Mouse (Mus musculus): ENCODE results near the gene Crybg2.
A peak's percentile ranks its signal among the peaks of the same experiment; 100 is the strongest.

Crybg2 gene

DNA sequence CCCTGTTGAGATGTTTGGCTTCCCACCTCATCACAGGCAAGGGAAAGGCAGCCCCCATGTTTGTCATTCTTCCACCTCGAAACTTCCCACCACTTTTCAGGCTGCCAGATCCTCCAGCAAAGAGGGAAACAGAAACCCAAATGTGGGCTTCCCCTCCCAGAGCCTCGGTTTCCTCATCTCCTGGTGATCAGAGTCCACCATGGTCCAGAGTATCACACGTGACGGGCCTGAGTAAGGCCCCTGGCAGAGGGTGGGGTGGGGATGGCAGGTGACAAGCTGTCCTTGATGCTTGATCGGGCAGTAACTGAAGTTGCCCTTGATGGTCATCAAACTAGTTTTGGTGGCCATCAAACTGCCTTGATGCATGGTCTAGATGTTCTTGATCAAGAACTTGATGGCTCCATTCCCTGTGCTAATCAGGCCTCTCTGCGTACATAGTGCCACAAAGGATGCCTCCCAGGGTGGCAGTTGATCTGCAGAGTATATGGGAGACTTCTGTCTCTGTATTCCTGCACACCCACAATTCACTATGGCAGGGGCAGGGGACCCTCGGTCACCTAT is 33.5 kb downstream of the Crybg2 start:
- no peak for DNase-seq (ENCODE audit: extremely low spot score, low spot score)

DNA sequence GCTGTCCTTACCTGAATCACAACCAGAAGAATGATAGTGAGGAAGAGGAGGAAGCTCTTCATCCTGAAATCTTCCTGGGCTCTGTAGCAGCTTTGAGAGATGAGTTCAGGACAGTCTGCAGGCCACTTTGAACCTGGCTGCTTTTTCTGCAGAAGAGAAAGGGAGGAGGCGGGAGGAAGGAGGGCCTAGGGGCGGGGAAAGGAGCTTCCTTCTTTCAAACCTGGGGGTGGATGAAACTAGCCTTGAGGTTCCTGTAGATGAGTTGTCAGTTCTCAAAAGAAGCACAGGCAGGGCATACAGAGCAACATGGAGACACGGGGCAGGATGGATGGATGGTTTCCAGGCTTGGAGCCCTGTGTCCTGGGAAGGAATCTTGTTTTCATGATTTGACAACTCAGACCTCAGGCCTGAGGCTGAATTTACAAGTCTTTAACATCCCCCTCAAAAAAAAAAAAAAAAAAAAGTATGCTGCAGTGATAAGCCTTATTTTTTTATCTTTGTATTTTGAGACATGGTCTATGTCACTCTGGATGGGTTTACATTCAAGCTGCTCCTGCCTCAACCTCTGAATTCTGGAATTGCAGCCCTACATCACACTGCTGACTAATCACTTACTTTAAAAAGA is 34.4 kb downstream of the Crybg2 start, which contains the start of gene Cd52:
Cd52 (minus strand) TSS at position 160 of the 625 bp plus-strand sequence.
- DNase-seq (ENCODE audit: extremely low spot score, low spot score), result no peak

DNA sequence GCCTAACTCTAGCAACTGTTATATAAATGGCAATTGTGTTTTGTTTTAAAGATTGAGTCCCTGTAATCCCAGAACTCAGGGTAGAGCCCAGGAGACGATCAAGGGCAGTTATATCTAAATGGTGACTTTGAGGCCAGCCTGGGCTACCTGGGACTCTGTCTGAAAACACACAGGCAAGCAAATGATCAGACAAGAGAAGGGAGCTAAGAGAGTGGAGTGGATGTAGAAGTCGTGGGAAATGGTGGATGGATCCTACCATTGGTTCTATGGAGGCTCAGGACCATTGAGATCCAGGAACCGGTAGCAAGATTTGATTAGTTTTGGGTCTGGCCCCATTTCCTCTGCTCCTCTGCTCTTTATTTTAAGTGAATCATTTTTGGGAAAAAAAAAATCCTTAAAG is 35.5 kb downstream of the Crybg2 start:
- no peak for DNase-seq (ENCODE audit: extremely low spot score, low spot score)

DNA sequence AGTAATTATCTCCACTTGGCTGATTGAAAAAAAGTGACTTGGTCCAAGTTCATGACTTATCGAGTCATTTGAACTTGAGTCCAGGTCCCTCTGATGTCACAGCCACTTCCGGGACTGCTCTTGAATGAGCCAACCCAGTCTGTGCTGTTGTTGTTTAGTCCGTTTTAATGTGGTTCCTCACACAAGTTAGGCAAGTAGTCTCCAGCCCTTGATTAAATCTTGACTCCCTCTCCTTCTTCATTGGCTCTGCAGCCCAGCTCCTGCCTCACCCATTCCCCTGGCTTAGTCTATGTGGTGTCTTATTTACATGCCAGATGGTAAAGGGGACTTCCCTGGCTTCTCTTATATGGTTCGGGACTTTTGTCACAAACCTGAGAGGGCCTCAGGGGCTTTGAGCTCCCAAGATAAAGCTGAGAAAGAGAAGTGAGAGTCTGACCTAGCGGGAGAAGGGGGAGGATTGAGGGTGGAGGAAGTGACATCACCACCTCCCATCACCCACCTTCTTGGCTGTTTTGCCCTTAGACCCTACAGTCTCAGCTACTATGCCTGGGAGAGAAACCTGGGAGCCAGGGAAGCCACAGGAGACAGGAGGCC is 36.5 kb downstream of the Crybg2 start:
- DNase-seq (ENCODE audit: extremely low spot score, low spot score), result no peak

DNA sequence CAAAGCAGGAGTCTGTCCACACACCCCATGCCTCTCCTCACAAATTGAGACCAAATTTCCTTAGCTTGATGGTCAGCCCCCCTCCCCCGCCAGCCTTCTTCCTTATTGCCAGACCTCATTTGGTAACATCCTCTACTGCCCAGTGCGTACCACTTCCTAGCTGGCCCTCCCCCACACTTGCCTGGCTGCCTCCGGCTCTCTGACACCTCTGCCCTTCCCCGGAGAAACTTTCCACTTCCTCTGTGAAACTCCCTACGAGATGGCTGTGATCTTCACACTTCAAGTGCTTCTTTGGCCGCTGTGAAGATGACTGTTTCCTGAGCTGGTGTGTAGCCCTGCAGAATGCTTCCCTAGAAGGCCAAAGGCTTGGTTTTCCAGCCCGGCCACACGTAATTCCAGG is 38.0 kb downstream of the Crybg2 start:
- DNase-seq (ENCODE audit: extremely low spot score, low spot score), result no peak

DNA sequence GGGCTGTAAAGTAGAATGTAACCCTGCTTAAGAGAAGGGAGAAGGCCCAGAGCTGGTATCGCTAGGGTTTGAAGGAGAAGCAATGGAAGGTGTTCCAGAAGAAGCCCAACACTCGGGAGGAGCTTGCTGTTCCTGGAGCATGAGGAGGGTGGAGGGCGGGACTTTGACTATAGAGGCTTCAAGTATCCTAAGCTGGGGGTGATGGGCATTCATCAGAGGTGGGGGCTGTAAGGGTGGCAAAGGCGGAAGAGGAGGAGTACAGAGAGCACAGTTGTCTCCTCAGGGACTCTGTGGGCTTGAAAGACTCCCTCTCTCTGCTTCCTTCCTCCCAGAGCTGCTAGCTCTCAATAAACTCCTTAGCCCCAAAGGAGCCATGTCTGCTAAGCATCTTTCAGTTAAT is 39.6 kb downstream of the Crybg2 start:
- DNase-seq (ENCODE audit: extremely low spot score, low spot score), result no peak

DNA sequence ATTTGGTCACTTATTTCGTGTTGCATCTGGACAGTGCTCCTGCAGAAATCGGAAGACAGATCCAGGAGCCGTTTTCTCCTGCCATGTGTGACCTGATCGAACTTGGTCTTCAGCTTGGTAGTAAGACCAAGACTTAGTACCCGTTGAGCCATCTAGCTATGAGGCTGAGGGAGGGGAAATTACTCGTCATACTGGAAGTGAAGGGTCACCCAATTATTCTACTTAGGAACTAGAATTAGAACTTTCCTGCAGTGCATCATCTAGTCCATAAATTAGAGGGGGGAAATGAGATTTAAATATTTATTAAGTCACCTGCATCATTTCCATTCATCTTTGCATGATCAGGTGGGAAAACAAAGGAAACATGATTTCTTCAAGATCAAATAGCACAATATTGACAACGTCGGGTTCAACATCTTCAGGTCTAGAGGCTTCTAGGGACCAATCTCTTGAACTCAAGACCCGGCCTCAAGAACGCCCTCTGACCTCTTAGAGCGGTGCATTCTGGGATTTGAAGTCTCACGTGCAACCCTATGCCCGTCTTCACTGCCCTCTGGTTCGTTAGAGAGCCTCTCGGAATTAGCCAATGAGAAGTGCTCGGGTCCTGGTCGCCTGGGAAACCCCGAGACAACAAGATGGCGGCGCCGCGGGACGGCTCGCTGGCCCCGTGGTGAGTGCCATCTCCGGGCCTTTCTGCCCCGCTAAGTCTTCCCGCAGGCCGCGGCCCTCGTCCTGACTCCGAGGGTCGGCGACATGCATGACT is 41.5 kb downstream of the Crybg2 start, which contains the start of gene Ubxn11:
Ubxn11 (plus strand) TSS at position 592 of the 763 bp plus-strand sequence.
- DNase-seq (ENCODE audit: extremely low spot score, low spot score), result peak; percentile 88

DNA sequence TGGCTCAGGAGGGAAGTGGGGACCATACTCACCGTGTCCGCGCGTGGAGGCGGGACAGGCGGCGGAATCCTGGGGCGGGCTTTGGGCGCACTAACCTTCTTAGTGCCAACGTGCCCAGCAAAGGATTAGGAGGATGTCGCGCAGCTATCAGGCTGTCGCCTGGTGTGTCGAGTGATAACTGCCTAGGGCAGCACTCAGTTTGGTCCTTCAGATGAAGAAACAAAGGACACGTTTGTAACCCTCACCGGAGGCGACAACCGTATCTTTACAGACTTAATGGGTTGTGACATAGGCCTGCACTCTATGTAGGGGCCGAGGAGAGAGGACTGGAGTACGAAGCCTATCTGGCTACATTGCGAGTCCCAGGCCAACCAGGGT is 42.1 kb downstream of the Crybg2 start:
- DNase-seq (ENCODE audit: extremely low spot score, low spot score), result no peak

DNA sequence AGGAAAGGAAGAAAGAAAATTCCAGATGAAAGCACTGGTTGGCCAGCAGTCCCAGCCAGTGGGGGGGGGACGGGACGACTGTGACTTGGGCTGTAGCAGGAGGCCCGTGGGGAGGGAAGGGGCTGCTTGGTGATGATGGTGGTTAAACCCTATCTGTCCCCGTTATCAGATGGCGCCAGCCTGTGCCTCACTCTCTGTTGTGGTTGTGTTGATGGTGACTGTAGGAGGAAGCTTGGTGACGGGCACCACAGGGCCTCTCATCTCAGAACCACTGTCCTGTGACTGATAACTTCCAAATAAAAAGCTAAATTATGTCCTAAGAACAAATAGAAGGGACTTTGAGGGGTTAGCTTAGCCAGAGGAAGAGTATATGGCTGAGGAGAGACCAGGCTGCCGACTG is 45.5 kb downstream of the Crybg2 start:
- no peak for DNase-seq (ENCODE audit: extremely low spot score, low spot score)

DNA sequence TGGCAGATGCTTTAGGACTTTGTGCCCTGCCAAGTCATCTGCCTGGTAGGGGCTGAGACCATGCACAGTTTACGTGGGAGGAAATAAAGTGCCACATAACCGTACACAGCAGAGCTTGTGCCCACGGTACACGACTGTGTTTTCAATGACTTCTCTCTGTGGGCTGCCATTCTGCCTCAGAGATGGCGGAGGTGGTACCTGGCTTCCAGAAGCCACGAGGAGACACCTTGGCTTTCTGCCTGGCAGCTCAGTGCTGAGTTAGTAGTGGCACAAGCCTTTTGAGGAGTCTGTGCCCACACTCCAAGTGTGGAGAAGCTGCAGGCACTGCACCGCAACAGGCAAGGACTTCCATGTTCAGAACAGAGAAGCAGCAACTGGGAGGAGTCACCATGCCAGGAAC is 47.1 kb downstream of the Crybg2 start:
- no peak for DNase-seq (ENCODE audit: extremely low spot score, low spot score)

DNA sequence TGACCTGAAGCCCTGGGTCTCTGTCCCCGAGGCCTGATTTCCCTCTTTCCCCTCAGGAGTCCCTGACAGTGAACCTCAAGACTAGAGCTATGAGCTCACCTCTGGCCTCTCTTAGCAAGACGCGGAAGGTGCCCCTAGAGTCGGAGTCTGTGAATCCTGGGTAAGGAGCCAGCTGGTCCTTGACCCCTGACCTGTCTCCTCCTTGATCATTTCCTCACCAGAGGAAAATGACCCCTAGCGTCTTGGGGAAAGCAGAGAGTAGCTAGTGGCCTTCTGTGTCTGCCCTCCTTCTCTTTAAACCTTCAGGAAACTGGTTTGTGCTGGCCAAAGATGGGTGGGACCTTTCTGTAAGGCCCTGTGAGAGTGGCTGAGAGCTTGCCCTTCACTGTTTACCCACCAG is 47.6 kb downstream of the Crybg2 start:
- no peak for DNase-seq (ENCODE audit: extremely low spot score, low spot score)

DNA sequence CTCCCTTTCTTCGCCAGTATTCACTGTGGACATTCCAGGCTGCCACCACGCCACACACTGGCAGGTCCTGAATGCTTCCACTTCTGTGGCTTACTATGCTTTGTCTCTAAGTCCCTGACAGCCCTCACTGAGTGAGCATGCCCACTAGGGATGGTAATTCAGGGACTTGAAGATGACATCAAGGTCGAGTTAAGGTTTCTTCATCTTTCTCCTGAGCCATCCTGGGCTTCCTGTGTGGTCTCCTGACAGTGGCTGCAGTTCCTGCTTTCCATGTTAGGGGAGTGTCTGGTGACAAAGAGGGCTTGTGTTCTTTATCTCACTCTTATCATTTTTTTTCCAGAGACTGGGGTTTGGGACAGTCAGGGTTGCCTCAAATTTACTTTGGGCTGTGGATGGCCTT is 50.0 kb downstream of the Crybg2 start:
- no peak for DNase-seq (ENCODE audit: extremely low spot score, low spot score)

DNA sequence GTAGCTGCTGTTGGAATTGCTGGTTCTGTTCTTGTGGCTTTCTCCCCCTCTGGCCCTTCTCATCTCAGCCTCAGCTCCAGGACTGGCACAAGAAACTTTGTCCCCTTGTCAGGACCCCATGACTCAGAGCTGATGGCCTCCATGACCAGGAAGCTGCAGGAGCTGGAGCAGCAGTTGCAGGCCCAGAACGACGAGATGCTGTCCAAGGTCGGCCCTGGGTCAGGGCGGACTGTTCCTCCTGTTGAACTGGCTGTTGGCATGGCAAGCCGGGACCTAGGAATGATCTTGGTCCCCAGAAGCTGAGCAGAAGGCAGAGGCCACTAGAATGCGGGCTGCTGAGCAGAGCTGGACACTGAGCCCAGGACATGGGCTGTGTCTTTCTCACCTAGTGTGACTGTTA is 51.8 kb downstream of the Crybg2 start:
- no peak for DNase-seq (ENCODE audit: extremely low spot score, low spot score)

DNA sequence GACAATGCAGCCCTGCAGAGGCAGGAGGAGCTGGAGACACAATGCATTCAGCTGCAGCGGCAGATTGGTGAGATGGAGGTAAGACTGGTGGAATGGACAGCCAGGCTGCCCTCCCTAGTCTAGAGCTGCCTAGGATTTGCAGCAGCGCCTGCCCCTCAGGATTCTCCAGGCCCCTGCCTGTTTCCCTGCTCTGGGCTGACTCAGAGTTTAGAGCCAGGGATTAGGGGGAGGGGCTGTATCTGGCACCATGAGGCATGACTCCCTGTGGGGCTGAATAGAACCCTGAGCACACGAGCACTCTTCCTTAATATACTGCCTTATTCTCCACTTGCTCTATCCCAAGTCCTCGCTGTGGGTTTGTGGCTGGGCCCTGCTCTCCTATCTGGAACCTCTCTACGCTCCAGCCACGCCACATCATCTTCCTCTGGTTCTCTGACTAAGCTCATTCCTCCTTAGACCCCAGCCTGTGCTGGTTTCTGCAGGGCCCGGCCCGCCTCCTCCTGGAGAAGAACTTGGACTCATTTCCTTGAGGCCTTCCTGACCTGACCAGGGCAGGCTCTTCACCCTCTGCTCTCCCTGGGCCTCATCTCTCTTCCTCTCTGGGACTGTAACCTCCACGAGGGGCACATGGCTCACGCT is 52.9 kb downstream of the Crybg2 start:
- no peak for DNase-seq (ENCODE audit: extremely low spot score, low spot score)

DNA sequence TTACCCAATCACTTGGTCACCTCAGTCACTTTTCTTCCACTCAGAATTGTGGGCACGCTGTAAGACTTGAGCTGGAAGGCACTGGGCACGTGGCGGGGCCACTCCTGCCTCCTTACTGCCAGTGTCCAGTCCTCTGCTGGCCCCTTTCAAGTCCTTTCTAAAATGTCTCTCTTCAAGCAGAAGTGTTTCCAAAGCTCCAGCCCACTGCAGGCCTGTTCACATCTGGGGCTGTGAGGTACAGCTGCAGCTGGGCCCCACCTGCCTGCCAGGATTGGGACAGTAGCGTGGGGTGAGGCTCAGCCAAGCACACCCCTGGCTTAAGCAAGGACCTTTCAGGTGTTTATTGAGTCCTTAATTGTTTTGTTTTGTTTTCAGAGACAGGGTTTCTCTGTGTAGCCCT is 53.4 kb downstream of the Crybg2 start:
- no peak for DNase-seq (ENCODE audit: extremely low spot score, low spot score)

DNA sequence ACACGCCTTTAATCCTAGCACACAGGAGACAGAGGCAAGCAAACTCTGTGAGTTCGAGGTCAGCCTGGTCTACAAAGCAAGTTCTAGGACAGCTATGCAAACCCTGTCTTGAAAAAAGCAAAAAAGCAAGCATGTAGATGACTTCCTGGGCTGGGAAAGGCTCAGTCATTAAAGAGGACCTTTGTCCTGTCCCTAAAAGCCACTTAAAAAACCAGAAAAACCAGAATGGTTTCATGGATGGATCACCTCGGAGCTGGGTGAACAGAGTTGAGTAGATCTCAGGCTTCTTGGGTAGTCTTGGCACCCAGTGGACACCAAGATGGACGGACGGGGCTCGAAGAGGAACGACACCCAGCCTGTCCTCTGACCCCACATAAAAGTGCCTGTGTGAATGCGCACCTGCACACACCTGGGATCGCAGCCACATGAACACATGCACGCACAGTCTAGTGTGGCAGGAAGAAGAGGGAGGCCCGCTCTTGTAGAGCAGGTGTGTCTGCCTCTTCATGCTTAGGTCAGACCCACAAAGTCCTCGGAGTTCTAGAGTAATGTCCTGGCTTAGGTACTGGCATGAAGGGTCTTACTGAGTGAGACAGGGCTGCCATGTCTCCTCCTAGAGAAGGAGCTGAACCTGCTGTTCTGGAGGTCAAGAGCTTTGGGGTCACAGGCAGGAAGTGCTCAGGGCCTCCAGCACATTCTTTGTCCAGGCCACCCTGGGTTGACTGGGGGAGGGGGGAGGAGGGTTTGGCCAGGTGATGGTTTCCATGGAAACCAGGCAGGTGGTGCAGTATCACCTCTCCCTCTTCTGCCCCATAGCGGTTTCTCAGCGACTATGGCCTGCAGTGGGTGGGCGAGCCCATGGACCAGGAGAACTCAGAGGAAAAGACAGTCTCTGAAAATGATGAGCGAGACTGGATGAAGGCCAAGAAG is 54.9 kb downstream of the Crybg2 start:
- no peak for DNase-seq (ENCODE audit: extremely low spot score, low spot score)

DNA sequence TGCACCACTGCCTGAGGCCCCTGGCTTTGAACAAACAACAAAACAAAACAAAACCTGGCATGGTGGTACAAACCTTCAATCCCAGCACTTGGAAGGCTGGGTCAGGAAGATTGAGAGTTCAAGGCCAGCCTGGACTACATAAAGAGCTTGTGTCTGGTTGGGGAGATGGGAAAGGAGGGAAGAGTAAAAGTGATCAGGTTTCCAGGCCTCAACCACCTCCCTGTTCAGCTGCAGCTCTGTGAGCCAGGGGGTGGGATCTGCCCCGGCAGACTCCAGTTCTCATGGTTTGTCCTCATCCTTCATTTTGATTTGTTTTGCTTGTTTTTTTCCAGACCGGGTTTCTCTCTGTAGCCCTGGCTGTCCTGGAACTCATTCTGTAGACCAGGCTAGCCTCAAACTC is 55.9 kb downstream of the Crybg2 start:
- DNase-seq (ENCODE audit: extremely low spot score, low spot score), result no peak

DNA sequence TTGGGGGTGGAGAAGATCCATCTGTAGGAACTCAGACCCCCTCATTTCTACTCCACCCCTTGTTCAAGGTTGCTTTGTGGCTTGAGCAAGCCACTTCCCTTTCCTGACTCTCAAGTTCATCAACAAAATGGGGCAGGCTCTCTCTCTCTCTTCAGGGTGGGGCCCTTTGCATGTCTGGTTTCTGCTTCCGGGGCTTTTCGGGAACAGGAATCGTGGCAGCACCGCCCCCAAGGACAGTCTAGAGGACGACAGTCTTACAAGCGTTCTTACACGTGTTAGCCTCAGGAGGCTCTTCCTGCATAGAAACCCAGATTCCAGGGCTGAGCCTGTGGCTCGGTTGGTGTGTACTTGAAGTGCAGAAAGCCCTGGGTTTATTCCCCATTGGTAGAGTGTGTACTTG is 56.4 kb downstream of the Crybg2 start:
- DNase-seq (ENCODE audit: extremely low spot score, low spot score), result no peak

DNA sequence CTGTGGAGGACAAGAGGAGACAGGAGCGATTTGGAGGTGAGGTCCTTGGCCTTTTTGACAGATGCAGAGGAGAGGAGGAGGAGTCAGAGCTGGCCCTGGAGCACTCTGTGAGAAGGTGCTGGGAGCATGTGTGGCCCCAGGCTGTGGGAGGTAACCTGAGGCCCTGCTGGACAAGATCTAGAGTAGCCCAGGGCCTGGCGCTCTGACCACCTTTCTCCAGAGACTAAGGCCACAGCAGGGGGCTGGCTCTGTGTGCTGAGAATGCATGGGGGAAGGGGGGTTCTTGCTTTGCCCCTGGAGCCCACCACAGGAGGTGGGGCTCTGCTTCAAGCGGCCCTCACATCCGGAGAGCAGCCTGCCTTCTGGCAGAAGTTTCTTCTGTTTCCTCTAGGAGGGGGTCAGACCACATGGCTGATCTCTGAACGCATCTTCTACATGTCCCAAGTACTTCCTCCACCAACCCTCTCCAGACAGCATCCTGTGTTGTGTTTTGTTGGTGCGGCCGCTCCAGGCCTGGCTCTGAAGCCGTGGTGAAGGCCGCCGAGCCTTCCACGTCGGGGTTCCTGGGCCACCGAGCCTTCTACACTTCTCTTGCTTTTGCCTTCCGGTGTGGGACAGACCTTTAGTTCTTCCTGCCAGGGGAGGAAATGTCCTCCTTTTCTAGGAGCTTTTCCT is 57.6 kb downstream of the Crybg2 start:
- DNase-seq (ENCODE audit: extremely low spot score, low spot score), result no peak

DNA sequence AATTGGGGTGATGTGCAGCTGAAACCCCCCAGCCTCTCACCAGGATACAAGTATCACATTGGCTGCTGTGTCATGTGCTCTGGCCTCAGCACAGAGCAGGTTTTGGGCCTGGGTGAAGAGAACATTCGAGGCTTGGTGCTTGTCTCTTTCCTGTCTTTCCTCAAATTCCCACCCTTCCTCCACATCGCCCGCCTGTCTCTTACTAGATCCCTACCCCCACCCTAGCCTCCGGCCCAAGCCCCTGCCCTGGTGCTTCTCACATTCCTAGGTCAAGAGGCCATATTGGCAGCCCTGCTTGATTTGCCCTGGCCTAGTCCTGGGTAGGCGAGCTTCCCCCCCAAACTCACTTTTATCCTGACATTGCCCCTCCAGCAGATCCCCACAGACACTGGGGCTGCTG is 58.4 kb downstream of the Crybg2 start:
- DNase-seq (ENCODE audit: extremely low spot score, low spot score), result no peak

Data from neural tube, embryonic 10.5 days (tissue).